Mouse (Mus musculus) layer of hippocampus, postnatal 10 days (tissue): ENCODE results near the gene 4930470P17Rik. TPM values are rescaled to one million over a fixed set of nuclear protein-coding genes. Genes with fewer than 3 reads are reported as not detected.

Experiments
- total RNA-seq, 2 experiments: library from RNA; stranded (reverse); gene quantifications; 2 replicates each; pipeline ENCODE4 v1.2.3; 2021

4930470P17Rik gene
- total RNA-seq, 2 experiments from 2014 or later: not detected

Other genes starting within 250 kb of the 4930470P17Rik start
- 10 to 100 TPM; 54.6 to 67.1 TPM for gene Bcas1, start 174.2 kb downstream of the 4930470P17Rik start, total RNA-seq
- 10 to 100 TPM; 39.7 to 43.2 TPM for gene Pfdn4, start 105.6 kb downstream of the 4930470P17Rik start, total RNA-seq
- gene Cyp24a1, start 104.9 kb downstream of the 4930470P17Rik start, total RNA-seq: not detected
- gene Dok5, start 129.8 kb upstream of the 4930470P17Rik start, total RNA-seq: 10 to 100 TPM; 23.5 to 25.1 TPM